Mouse (Mus musculus): ENCODE data around the gene Gm4353. TPM values are rescaled to one million over a fixed set of nuclear protein-coding genes. Genes with fewer than 3 reads are reported as not detected.
A peak's percentile ranks its signal among the peaks of the same experiment; 100 is the strongest.

Gm4353 gene
- polyA plus RNA-seq, 1 experiment from 2014 or later, result 1.3 TPM

DNA sequence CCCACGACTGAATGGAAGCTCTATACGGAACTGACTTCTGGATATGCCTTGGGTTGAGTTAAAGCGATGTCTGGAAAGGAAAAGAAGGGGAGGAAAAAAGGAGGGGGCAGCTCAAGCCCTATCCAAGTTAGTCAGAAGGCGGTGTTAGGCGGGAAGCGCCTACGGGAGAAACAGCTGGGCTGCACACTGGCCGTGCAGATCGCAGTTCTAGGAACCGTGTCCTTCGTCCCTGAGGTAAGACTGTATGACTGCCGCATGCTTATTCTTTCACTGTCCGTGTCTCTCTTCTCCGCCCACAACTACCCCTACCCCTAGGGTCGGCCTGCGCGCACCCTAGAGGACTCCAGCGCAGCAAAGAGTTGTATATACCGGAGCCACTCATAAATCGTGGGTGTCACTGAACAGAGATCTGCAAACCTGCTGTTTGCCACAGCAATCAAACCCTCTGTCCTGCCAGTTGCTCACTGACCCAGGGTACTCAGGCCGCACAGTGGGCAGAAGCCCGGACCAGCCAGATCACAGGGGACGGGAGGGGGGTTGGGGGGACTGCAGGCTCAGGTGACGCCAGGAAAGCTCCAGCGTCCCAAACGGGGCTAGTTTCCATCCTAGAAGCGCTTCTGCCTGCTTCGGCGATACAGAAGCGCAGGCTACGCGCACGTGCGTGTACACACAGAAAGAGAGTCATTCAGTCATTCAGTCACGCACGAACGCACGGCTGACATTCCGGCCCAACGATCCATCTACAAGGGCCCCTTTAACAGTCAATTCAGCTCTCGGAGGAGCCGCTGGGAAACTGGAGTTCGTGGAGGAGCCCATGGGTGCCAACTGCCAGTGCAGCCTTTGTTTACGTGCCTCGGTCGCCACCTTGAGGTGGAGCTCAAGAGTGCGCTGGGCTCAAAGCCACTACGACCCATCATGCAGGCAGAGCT, 44.6 kb downstream of the Gm4353 start:
- peak overlapping the region; percentile 38 for H3K4me3 ChIP-seq
- peak; percentile 87 for ATAC-seq (ENCODE audit: low FRiP score, low read depth)
- H3K36me3 ChIP-seq, result no peaks in the 10 kb centered on the region
- H3K9ac ChIP-seq, result peak overlapping the region; percentile 46; the same call in 1 of the 2 replicates
- no peaks in the 10 kb centered on the region for H3K9me3 ChIP-seq
- H3K27me3 ChIP-seq (replicated peaks), result peaks cover 39% of the 10 kb centered on the region
- under 1% methylated on average over 48 of the region's 48 CpGs for WGBS
- peak overlapping the region; percentile 6; the same call in 1 of the 2 replicates for H3K27ac ChIP-seq
- peaks cover 32% of the 10 kb centered on the region for H3K4me1 ChIP-seq
- H3K4me2 ChIP-seq (replicated peaks), result peak overlapping the region; percentile 99

DNA sequence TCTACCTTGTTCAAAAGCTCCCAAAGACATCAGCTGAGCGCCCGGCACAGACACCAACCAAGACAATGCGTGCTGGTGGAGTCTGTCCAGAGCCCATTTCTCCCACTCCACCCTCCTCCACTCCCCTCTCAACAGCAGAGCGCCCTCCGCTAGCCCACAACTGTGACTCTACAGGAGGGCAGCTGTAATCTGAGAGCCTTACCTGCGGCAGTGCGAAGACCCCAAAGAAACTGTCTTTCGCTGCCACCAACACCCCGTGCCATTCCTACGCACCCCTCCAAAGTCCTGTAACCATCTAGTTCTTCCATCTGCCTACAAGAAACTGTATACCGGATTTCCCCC, 45.3 kb downstream of the Gm4353 start, which contains the start of gene 1110004F10Rik:
Gene 1110004F10Rik, plus strand, starts transcription at position 202 of the 342 bp plus-strand sequence.
- Histone ChIP-seq H3K27me3 (replicated peaks) (peaks cover 39% of the 10 kb centered on the region), H3K4me2 (replicated peaks) (peak within 1 kb of the TSS; percentile 99), H3K9me3 (no peaks in the 10 kb centered on the region), H3K27ac (peak within 1 kb of the TSS; percentile 6; the same call in 1 of the 2 replicates), H3K36me3 (no peaks in the 10 kb centered on the region), H3K9ac (peak within 1 kb of the TSS; percentile 46; the same call in 1 of the 2 replicates), H3K4me3 (peak within 1 kb of the TSS; percentile 38), H3K4me1 (peaks cover 35% of the 10 kb centered on the region)
- ATAC-seq (ENCODE audit: low FRiP score, low read depth), result peak; percentile 31; the same call in 1 of the 2 replicates
- WGBS, result under 1% methylated on average over 11 of the region's 11 CpGs

DNA sequence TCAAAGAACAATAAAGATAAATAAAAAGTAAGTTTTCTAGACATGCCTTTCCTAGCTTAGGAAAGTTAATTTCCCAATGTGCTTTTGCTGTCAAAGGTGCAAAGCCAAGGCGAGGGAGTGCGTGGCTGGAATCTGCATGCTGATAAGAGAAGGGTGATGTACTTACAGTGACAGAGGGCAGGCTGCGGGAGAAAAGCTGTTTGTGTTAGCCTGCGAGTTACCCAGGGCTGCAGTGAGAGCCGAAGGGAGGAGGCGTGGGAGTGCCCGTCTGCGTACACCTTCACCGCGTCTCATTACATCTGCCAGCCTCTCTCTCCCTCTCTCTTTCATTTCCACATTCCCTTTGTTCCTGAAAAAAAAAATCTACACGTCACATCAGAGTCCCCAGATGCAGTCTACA, 45.9 kb downstream of the Gm4353 start, which contains the start of gene Sox6:
Gene Sox6, minus strand, starts transcription at position 286 of the 400 bp plus-strand sequence.
- no peak within 1 kb of the TSS for H3K27ac ChIP-seq
- ATAC-seq (ENCODE audit: low FRiP score, low read depth), result no peak

DNA sequence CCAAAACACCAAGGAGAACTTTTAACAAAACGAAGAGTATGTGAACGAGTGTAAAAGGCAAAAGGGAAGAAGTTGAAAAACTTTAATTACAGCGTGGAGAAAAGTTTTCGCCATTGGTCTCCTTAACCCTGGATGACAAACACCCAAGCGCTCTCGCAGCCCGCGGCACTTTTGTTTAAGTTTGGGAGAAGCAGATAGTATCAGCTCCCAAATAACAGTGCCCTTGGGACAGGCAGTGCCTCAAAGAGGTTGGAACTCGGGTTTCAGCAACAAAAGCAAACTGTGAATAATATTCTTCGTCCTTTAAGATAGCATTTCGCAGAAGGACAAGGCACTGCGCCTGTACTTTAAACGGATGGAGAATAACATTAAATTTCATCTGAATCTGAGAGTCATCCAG, 46.4 kb downstream of the Gm4353 start:
- Histone ChIP-seq H3K27me3 (replicated peaks) (peaks cover 39% of the 10 kb centered on the region), H3K4me1 (peaks cover 45% of the 10 kb centered on the region), H3K4me2 (replicated peaks) (peak overlapping the region; percentile 99), H3K9ac (no peak overlapping the region), H3K9me3 (no peaks in the 10 kb centered on the region), H3K27ac (no peak overlapping the region), H3K4me3 (peak overlapping the region; percentile 38), H3K36me3 (no peaks in the 10 kb centered on the region)
- no peak for ATAC-seq (ENCODE audit: low FRiP score, low read depth)
- WGBS, result under 1% methylated on average over 13 of the region's 13 CpGs

More for the DNA sequence above, 45.9 kb downstream of the Gm4353 start, which contains the start of gene Sox6:
- under 1% methylated on average over 11 of the region's 11 CpGs for WGBS
- Histone ChIP-seq H3K9ac (peak within 1 kb of the TSS; percentile 46; the same call in 1 of the 2 replicates), H3K4me2 (replicated peaks) (peak within 1 kb of the TSS; percentile 99), H3K4me1 (peaks cover 42% of the 10 kb centered on the region), H3K4me3 (peak within 1 kb of the TSS; percentile 38), H3K9me3 (no peaks in the 10 kb centered on the region), H3K36me3 (no peaks in the 10 kb centered on the region), H3K27me3 (replicated peaks) (peaks cover 39% of the 10 kb centered on the region)

DNA sequence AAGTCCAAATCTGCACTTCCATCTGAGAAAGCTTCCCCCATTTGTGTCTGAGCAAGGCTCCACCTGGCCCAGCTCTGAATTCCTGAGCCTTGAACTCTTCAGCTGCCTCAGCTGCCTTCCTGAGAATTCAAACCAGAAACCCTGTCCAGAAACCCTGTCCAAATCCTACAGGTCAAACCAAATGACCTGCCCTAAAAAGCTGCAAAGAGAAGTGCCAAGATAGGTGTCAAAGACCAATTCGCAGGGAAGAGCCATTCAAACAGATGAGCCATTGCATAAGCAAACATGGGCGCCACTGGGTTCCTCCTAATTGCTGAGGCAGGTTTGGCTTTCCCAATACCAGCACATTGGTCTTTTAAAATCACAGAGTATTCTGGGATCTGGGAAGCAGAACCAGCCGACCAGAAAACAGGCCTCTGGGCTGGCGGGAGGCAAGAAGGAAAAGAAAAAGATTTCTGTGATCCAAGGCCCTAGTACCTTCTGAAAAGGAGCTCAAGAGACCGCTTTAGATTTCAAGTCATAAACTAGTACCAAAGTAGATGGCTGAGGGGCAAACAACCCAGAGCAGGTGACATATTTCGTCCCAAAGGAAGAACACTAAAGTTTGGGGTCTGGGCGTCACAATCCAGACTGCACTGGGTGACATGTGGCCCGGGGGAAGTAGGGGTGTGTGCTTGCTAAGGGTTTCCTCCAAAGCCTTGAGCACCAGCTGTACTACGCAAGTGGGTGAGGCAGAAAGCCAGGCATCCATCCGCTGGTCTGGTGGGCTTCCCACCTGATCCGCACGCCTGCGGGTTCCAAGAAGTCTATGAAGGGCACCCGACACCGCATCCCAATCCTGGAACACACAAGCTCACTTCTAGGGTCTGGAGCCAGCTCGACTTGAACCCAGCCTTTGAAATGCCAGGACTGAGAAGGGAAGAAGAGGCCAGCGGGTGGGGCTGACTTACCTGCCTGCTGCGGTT, 47.6 kb downstream of the Gm4353 start:
- no peak overlapping the region for H3K27ac ChIP-seq
- peak overlapping the region; percentile 99 for H3K4me2 ChIP-seq (replicated peaks)
- WGBS, result 17% methylated on average over 18 of the region's 18 CpGs
- no peak for ATAC-seq (ENCODE audit: low FRiP score, low read depth)
- 0 out of 2 replicates have a peak overlapping the region, but pooled peaks have one; percentile 17 for H3K9ac ChIP-seq
- no peaks in the 10 kb centered on the region for H3K9me3 ChIP-seq
- H3K36me3 ChIP-seq, result no peaks in the 10 kb centered on the region
- H3K4me1 ChIP-seq, result peaks cover 45% of the 10 kb centered on the region
- peaks cover 39% of the 10 kb centered on the region for H3K27me3 ChIP-seq (replicated peaks)
- peak overlapping the region; percentile 18 for H3K4me3 ChIP-seq

DNA sequence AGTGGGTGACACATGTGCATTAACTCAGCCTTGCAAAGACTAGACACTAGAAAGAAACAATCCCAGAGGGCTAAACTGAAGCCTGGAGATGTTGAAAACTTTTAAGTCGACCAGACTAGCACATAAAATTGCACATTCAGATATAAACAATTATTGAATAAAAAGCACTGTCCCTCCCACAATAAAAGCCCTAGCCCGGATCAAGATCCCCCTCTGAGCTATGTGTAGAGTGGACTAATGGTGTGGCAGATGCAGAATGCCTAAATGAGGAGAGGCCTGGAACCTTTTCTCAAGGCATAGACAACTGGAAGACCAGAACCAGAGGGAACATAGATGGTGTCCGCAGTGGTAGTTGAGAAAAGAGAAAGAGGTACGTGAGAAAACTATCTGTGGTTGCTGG, 48.9 kb downstream of the Gm4353 start:
- H3K27me3 ChIP-seq (replicated peaks), result peaks cover 39% of the 10 kb centered on the region

DNA sequence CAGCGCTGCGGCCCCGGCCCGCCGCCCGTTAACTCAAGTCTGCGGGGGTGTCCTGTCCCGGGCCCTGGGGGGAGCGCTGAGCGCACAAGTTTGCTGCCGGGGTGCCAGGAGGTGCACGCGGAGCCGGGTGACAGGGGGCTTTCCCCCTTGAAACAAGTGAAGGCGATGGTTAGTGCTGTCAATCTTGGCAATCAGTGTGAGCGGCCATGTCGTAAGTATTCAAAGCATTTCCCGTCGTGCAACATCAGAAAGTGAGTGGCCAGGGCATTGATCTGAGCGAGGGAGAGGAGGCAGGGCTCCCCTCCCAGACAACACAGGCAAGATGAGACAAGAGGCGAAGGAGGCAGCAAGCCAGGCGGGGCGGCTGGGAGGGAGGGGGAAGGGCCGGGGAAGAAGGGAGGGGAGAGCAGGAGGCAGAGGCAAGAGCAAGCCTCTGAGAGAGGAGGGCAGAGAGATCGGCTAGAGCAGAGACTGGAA, 50.1 kb downstream of the Gm4353 start:
- peak overlapping the region; percentile 99 for H3K4me2 ChIP-seq (replicated peaks)
- H3K4me1 ChIP-seq, result peaks cover 60% of the 10 kb centered on the region
- H3K9me3 ChIP-seq, result no peaks in the 10 kb centered on the region
- no peaks in the 10 kb centered on the region for H3K36me3 ChIP-seq
- peaks cover 35% of the 10 kb centered on the region for H3K27me3 ChIP-seq (replicated peaks)
- peak overlapping the region; percentile 78 for H3K9ac ChIP-seq
- H3K27ac ChIP-seq, result peak overlapping the region; percentile 77
- peak; percentile 63 for ATAC-seq (ENCODE audit: low FRiP score, low read depth)
- under 1% methylated on average over 25 of the region's 25 CpGs for WGBS
- peak overlapping the region; percentile 65 for H3K4me3 ChIP-seq

More for the DNA sequence above, 48.9 kb downstream of the Gm4353 start:
- Histone ChIP-seq H3K27ac (no peak overlapping the region), H3K9ac (no peak overlapping the region), H3K9me3 (no peaks in the 10 kb centered on the region), H3K4me3 (no peak overlapping the region), H3K36me3 (no peaks in the 10 kb centered on the region), H3K4me1 (peaks cover 55% of the 10 kb centered on the region), H3K4me2 (replicated peaks) (peak overlapping the region; percentile 99)
- ATAC-seq (ENCODE audit: low FRiP score, low read depth), result no peak
- 34% methylated on average over 4 of the region's 4 CpGs for WGBS

DNA sequence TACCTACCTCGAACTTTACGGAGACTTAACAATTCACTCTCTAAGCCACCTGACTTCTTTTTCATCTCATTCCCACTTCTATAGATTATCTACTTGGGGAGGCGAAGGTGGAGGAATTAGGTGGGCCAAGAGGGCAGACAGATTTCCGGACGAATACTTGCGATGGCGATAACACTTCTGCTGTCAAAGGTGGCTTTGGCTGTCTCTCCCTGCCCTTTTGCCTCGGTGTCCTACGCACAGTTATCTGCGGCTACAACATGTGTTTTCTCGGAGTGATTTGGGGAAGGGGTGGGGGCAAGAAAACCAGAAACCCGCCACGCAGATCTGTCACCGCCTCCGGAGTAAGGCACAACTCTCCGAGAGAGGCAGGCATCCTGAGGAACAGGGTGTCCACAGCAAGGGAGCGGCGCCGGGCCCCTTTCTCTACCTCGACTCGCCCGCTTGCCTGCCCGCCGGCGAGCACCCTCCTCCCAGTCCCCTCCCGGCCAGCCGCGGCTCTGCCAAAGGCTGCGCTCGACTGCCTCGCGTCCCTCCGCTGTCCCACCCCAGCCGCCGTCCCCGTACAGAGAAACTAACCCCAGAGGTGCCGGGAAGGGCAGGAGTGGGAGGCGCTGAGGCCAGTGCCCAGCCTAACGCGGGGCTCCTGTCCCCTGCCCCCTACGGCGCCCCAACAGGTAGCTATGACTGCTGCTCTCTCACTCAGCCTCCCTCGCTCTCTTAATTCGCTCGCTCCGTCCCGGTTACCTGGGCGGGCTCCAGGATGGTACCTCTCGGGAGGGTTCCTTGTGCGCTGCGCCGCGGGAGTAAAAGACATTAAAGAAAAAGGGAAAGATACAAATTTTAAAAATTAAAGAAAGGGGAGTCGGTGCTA, 50.8 kb downstream of the Gm4353 start:
- Histone ChIP-seq H3K9me3 (no peaks in the 10 kb centered on the region), H3K4me1 (peaks cover 56% of the 10 kb centered on the region), H3K36me3 (no peaks in the 10 kb centered on the region), H3K27me3 (replicated peaks) (peaks cover 29% of the 10 kb centered on the region), H3K9ac (peak overlapping the region; percentile 78), H3K4me2 (replicated peaks) (peak overlapping the region; percentile 99), H3K4me3 (peak overlapping the region; percentile 65), H3K27ac (peak overlapping the region; percentile 77)
- WGBS, result under 1% methylated on average over 54 of the region's 54 CpGs
- peak; percentile 57 for ATAC-seq (ENCODE audit: low FRiP score, low read depth)

Other genes with a start within 250 kb of the Gm4353 start
- gene Sox6, start 45.8 kb downstream of the Gm4353 start, polyA plus RNA-seq (2016; fragmentation: Nextera tagmentation; extraction: Ambion mirVana), result 67.5 and 74.2 TPM in 2 replicates
- gene 1110004F10Rik, start 45.2 kb downstream of the Gm4353 start, polyA plus RNA-seq (2016; fragmentation: Nextera tagmentation; extraction: Ambion mirVana), result 310 and 312 TPM in 2 replicates
- 9.1 and 10.4 TPM in 2 replicates for gene Plekha7, start 223.7 kb upstream of the Gm4353 start, polyA plus RNA-seq (2016; fragmentation: Nextera tagmentation; extraction: Ambion mirVana)
- 610 and 641 TPM in 2 replicates for gene Rps13, start 249.6 kb upstream of the Gm4353 start, polyA plus RNA-seq (2016; fragmentation: Nextera tagmentation; extraction: Ambion mirVana)